Comparison of ENCODE assay signal across 27 mouse cellular contexts in the genomic region with DNA sequence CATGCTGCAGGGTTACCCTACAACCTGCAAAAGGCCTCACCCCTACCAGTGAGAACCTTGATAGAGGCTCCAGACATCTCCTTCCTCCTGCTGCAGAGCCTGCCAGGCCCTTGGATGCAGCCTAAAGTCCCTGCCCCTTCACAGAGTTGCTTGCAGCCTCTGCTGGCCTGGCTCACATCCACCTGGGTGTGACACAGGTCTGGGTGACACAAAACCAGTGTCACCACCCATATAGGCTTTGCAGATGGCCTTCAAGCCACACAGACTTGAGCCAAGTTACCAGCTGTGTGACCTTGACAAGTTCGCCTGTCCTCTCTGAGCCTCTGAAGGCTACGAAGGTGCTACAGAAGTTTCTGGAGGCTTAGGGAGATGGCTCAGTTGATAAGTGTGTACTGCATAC.
"Had no signal": no experiment of that assay in that cellular context is flagged by ENCODE, and none has a peak within 500 bp of the region (broad histone marks: within the 10 kb centered on the region; RNA-seq: fewer than 3 reads in every experiment).

No protein-coding gene starts in this region.

- H3K9ac ChIP-seq: heart, embryonic 13.5 days; heart, embryonic 15.5 days; hindbrain, embryonic 13.5 days; hindbrain, embryonic 15.5 days; kidney, embryonic 15.5 days; limb, embryonic 12.5 days; liver, embryonic 13.5 days; liver, embryonic 15.5 days had no signal

- H3K4me3 ChIP-seq: heart, embryonic 13.5 days; heart, embryonic 15.5 days; hindbrain, embryonic 13.5 days; hindbrain, embryonic 15.5 days; kidney, embryonic 15.5 days; limb, embryonic 12.5 days; liver, embryonic 13.5 days; liver, embryonic 15.5 days had no signal

- H3K27ac ChIP-seq: heart, embryonic 13.5 days; heart, embryonic 15.5 days; hindbrain, embryonic 13.5 days; hindbrain, embryonic 15.5 days; hindbrain, postnatal 0 days; kidney, embryonic 15.5 days; kidney, postnatal 0 days; limb, embryonic 12.5 days; liver, embryonic 13.5 days; liver, embryonic 15.5 days had no signal

- H3K9me3 ChIP-seq: heart, embryonic 15.5 days; hindbrain, embryonic 13.5 days; hindbrain, embryonic 15.5 days; liver, embryonic 13.5 days; liver, embryonic 15.5 days had no signal

- H3K4me1 ChIP-seq: hindbrain, embryonic 13.5 days; hindbrain, embryonic 15.5 days had no signal

- H3K36me3 ChIP-seq: heart, embryonic 13.5 days; heart, embryonic 15.5 days; hindbrain, embryonic 13.5 days; hindbrain, embryonic 15.5 days; kidney, embryonic 15.5 days; limb, embryonic 12.5 days; liver, embryonic 13.5 days; liver, embryonic 15.5 days had no signal

- H3K27me3 ChIP-seq: heart, embryonic 13.5 days; heart, embryonic 15.5 days; hindbrain, embryonic 13.5 days; hindbrain, embryonic 15.5 days; kidney, embryonic 15.5 days; liver, embryonic 13.5 days; liver, embryonic 15.5 days had no signal

- ATAC-seq: hindbrain, postnatal 0 days; intestine, embryonic 16.5 days had no signal

- H3K4me2 ChIP-seq: heart, embryonic 11.5 days; heart, embryonic 13.5 days; heart, embryonic 15.5 days; hindbrain, embryonic 13.5 days; hindbrain, embryonic 15.5 days; kidney, embryonic 15.5 days; limb, embryonic 12.5 days; liver, embryonic 11.5 days; liver, embryonic 13.5 days; liver, embryonic 15.5 days had no signal

- DNase-seq: gastrocnemius, postnatal 14 days; gastrocnemius, postnatal 36 days; heart, adult 18-20 months; heart, postnatal 14 days; heart, postnatal 36 days; kidney, adult 11 months; kidney, adult 2 months; kidney, adult 9 months; kidney, postnatal 14 days; kidney, postnatal 36 days; layer of hippocampus, adult 9-11 months; layer of hippocampus, postnatal 36 days; left cerebral cortex, postnatal 4 days; liver; liver, embryonic 13.5 days had no signal
